Mouse (Mus musculus) heart, embryonic 11.5 days (tissue): ENCODE results near the gene Mbl1. TPM values are rescaled to one million over a fixed set of nuclear protein-coding genes. Genes with fewer than 3 reads are reported as not detected.

Experiments used
- polyA plus RNA-seq: library from polyadenylated mRNA; unstranded; fragments of >200 nt; fragmentation: Nextera tagmentation; extraction: Ambion mirVana; gene quantifications from 2 replicates; pipeline ENCODE4 v1.2.1, GENCODE M21; 2014

Mbl1 gene
- polyA plus RNA-seq, 1 experiment from 2014 or later: not detected

Other genes with a start within 250 kb of the Mbl1 start
- 43.5 and 54.0 TPM in 2 replicates for gene Tspan14, start 184.7 kb upstream of the Mbl1 start, polyA plus RNA-seq
- gene Fam213a, start 137.7 kb upstream of the Mbl1 start, polyA plus RNA-seq: 67.7 and 75.4 TPM in 2 replicates
- gene Dydc2, start 82.2 kb upstream of the Mbl1 start, polyA plus RNA-seq: 0.53 TPM in 1 of 2 replicates, not detected in the other
- gene Dydc1, start 78.5 kb upstream of the Mbl1 start, polyA plus RNA-seq: not detected in 2 replicates
- gene Mat1a, start 46.4 kb upstream of the Mbl1 start, polyA plus RNA-seq: 0.46 and 1.1 TPM in 2 replicates
- 0.35 and 0.69 TPM in 2 replicates for gene Sftpa1, start 19.7 kb upstream of the Mbl1 start, polyA plus RNA-seq
- not detected in 2 replicates for gene Sftpd, start 33.7 kb downstream of the Mbl1 start, polyA plus RNA-seq
- not detected in 2 replicates for gene Gm2832, start 127.3 kb downstream of the Mbl1 start, polyA plus RNA-seq
- not detected in 2 replicates for gene Gm5798, start 197.2 kb downstream of the Mbl1 start, polyA plus RNA-seq
- not detected in 2 replicates for gene Gm7945, start 234.9 kb downstream of the Mbl1 start, polyA plus RNA-seq